Mouse (Mus musculus): ENCODE data around the gene Nap1l5. TPM values are rescaled to one million over a fixed set of nuclear protein-coding genes. Genes with fewer than 3 reads are reported as not detected.

The Nap1l5 gene
- polyA plus RNA-seq, 1 experiment = 348 TPM

Other genes starting within 250 kb of the Nap1l5 start
- gene Herc3, start 75.6 kb downstream of the Nap1l5 start, polyA plus RNA-seq (2012; rRNA removed) = 93.0 and 110 TPM in 2 replicates
- gene Fam13a, start 117.5 kb upstream of the Nap1l5 start, polyA plus RNA-seq (2012; rRNA removed) = 6.9 and 7.9 TPM in 2 replicates

All from frontal cortex, adult 2 months (tissue).